Mouse (Mus musculus) urinary bladder, postnatal 25 days (tissue): ENCODE data around the gene Plpp7.

Experiments used
- DNase-seq: peaks from one replicate; pipeline ENCODE4 v3.0.0; 2022; ENCODE audit warnings: low spot score

Gene Plpp7

GRCm38 (mm10) chr2:32095351-32096121 lies at the start of gene Plpp7:
Gene Plpp7 (plus strand): TSS chr2:32095528.
- peak; percentile 29 for DNase-seq

DNA sequence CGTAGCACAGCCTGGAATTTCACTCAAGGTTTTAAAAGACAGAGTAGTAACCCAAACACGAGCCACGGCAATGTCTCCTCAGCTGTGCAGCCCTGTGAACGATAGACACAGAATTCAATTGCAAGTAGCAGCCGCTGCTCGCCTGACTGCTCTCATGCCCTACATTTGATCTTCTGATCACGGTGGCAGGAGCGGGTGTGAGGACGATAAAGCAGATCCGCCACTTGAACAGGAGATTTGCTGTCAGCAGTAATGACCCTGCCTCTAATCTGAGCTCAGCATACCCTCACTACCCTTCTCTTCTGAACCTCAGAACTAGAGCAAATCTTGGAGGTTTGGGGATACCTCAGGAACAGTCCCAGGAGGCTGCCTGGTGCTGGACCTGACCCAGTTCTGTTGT lies 49.3 kb upstream of the Plpp7 start:
- no peak for DNase-seq

DNA sequence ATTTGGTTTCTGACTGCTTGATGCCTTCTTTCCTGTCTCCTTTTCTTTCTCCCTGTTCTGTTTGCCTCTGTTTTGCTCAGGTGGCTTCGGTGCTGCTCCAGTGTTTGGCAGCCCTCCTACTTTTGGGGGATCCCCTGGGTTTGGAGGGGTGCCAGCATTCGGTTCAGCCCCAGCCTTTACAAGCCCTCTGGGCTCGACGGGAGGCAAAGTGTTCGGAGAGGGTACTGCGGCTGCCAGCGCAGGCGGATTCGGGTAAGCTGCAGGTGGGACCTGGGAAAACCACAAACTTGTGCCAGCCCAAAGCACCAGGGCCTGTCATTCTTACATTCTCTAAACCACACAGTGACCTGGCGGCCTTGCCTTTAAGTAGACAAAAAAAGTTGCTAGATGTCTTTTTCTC lies 48.0 kb upstream of the Plpp7 start:
- no peak for DNase-seq

DNA sequence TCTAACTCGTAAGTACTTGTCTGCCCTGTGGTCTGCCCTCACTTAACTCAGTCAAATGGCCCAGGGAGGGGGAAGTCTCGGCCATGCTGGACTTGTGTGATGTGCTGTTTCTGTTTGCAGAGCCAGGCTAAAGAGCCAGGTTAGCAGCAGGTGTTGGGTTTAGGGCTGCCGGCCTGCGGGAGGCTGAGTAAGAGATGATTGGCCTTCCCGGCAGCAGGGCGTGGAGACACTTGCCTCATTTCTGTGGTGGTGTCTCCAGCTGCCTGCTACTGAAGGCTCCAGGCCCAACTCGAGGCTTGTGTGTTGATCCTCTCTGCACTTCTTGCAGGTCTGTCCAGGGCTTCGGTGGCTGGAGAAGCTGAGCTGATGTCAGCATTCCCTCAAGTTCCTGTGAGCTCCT lies 43.5 kb upstream of the Plpp7 start:
- no peak for DNase-seq

DNA sequence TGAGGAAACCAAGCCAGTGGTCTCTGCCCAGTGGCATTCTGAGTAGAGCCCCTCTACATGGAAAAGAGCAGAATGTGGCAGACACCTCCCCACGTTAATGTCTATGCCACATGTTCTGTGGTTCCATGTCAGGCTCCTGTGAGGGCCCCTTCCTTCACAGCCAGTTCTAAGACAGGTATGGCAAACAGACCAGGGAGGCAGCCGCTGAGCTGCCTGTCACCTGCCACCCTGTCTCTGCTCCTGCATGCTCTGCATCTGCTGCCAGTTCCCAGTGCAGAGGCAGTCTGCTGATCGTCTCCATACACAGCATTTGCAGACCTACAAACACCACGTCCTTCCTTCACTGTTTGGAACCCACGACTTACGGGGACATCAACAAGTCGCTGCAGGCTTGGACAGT lies 42.9 kb upstream of the Plpp7 start:
- DNase-seq, result no peak

GRCm38 (mm10) chr2:32055357-32055965 lies 39.9 kb upstream of the Plpp7 start:
- no peak for DNase-seq

DNA sequence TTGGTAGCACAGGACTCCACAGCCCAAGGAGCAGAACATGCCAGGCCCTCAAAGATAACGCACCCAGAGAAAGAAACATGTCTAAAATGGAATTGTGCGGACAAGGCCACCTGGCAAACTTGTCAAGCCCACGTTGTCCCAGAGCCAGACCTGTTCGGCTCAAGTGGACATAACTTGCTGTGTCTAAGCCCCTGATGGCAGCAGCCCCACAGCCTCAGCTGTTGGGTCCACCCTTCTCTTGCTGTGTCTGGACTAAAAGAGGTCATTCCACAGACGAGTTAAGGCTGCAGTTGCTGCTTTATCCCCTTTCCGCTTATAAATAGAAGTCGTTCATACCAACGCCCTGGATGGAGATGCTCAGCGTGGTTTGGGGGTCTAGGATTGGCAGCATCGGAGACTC lies 38.8 kb upstream of the Plpp7 start:
- DNase-seq, result no peak

DNA sequence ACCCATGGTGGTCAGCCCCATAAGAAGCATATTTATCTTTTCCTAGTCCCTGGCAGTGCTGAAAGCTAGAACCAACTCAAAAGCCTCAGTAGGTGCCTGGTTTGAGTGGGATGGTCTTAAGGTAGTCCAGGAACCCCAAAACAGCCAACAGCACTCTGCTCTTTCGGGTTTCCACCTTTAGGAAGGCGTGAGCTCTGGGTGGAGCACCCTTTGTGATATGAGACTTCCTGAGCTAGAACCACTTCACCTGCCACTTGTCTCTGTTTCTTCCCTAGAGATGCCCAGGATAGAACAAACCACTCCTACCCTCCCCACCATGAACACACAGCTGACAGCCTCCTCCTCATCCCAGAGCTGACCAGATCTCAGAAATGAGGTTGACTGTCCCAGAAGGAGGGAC lies 38.0 kb upstream of the Plpp7 start:
- DNase-seq, result no peak

GRCm38 (mm10) chr2:32057794-32058193 lies 37.5 kb upstream of the Plpp7 start:
- no peak for DNase-seq

DNA sequence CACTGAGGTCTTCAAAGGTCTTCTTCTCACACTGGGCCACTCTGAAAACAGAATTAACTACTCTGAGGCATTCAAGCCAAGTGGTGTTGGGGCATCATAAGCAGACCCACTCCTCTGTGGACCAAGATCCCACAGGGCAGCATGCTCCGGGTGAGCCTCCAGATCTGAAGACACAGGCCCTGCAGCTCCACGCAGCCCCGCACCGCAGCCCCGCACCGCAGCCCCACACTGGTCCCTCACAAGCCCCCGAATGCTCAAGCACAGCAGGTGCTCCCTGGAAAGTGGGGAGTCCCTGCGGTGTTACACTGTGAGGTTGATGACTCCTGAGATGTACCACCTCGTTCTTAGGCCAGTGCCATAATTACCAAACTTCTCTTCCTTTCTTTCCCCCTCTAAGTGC lies 37.1 kb upstream of the Plpp7 start:
- no peak for DNase-seq

GRCm38 (mm10) chr2:32058716-32059115 lies 36.6 kb upstream of the Plpp7 start:
- no peak for DNase-seq

GRCm38 (mm10) chr2:32059613-32060012 lies 35.7 kb upstream of the Plpp7 start:
- DNase-seq, result no peak

DNA sequence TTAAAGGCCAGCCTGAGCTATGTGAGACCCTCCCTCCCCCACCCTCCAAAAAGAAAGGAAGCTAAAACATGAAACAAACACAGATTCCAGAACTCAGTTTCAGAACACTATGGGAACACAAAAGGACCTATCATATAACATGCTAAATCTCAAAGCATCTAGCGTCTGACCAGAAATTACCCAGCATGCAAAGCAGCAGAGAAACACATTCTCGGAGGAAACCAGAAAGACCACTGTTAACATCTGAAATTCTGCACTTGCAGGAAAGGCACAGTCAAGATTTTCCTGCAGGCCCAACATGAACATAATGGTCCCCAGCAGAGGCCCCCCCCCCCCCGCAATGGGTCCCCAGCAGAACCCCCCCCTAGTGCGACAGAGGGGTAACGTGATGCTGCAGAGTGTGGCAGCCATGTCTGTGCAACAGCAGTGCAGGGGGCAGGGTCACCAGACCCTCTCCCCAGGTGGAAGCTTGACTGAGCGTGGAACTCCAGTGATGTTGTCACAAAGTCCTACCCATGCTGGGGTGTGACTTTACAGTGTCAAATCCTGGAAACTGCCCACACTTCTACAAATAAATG lies 35.0 kb upstream of the Plpp7 start:
- DNase-seq, result no peak

DNA sequence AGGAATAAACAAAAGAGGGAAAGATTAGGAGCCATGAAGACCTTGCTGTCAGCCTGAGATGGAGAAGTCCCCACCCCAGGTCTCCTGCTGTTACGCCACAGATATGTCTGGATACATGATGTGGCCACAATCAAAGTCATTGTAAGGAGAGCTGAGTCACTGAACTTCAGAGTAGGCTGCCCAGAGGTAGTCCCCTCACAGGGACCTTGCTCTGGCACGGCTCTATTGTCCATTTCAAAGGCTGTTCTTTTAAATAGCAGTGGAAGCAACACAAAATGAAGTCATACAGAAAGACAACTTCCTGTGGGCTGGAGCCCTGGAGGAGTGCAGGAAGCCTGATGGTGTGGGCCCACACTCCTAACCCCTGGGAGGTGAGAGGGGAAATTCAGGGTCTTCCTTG lies 34.1 kb upstream of the Plpp7 start:
- DNase-seq, result no peak

GRCm38 (mm10) chr2:32061722-32062505 lies 33.4 kb upstream of the Plpp7 start:
- no peak for DNase-seq

DNA sequence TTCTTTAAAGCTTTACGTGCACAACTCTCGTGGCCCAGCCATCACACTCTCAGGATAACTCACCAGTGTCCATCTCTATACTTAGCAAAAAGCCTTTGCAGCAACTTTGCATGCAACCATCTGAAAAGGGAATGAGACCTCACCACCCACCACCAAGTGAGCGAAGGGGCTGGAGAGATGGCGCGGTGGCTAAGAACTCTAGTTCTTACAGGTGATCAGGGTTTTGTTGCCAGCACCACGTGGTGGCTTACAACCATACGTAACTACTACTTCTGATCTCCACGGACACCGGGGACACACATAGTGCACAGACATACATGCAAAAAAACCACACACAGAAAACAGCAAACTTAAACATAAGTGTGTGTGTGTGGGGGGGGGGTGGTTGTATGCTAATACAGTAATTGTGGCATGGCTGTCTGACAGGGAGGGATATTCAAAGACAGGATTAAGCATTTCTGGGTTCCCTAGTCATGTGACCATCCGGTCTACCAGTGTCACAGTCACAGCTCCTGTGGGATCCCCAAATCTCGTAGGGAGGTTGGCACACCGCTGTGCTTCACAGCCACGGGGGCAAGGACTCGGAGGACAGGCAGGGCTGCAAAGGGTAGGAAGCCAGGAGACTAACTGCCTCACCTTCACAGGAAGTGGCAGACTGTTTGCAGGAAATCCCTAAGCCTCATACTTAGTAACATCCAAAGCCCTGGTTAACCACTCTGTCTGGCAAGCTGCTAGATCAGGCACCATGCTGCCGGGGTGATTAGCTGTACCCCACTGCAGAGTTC lies 32.5 kb upstream of the Plpp7 start:
- DNase-seq, result no peak

- no peak for DNase-seq
Measured at GRCm38 (mm10) chr2:32063451-32064151, 31.7 kb upstream of the Plpp7 start.

GRCm38 (mm10) chr2:32064913-32065312 lies 30.4 kb upstream of the Plpp7 start:
- no peak for DNase-seq

GRCm38 (mm10) chr2:32065371-32065791 lies 29.9 kb upstream of the Plpp7 start:
- DNase-seq, result no peak

DNA sequence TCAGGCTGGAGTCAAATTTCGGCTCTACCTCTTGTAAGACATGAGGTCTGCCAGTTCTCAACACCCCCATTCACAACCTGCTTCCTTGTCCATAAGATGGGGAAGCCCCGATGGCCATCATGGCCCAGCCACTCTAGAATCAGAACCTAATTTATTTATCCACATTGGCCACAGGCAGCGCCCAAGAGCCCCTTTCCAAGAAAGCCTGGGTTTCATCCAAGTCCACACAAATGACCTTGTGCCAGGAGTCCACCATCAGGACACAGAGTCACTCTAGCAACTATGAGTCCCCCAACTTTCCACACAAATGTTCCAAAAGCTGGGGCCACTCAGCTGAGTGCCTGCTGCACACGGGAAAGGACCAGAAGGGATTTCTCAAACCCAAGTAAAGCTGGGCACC lies 29.3 kb upstream of the Plpp7 start:
- no peak for DNase-seq
